Mouse (Mus musculus) cortical plate, adult 2 months (tissue): ENCODE measurements at regions not wholly inside any gene's neighbourhood (a gene's known extent, or its start where the extent isn't known, plus 50 kb on each side); places are given as distances from the start of the nearest gene placed in this dataset.

Experiments used
- H3K27ac ChIP-seq: fragments of 200-500 bp; 2 replicates; pipeline ENCODE4 v1.5.1; 2012; ENCODE audit warnings: low read length, control low read depth, inconsistent platforms; ENCODE audit not compliant: insufficient read depth
- H3K4me1 ChIP-seq: fragments of 200-500 bp; 2 replicates; pipeline ENCODE4 v1.6.1; 2011; ENCODE audit warnings: low read length; ENCODE audit not compliant: control insufficient read depth, insufficient read depth
- H3K4me3 ChIP-seq: fragments of 200-500 bp; 2 replicates; pipeline ENCODE4 v1.5.1; 2011; ENCODE audit warnings: mild to moderate bottlenecking, low read length, control low read depth; ENCODE audit not compliant: insufficient read depth
- CTCF ChIP-seq: fragments of 200-500 bp; IDR thresholded peaks from 2 replicates; pipeline ENCODE4 v1.5.1; 2011; ENCODE audit warnings: mild to moderate bottlenecking, control low read depth, low read length; ENCODE audit not compliant: insufficient read depth; ENCODE audit errors: extremely low read depth
- POLR2A ChIP-seq: fragments of 200-500 bp; IDR thresholded peaks from 2 replicates; pipeline ENCODE4 v1.6.1; 2011; ENCODE audit warnings: mild to moderate bottlenecking, low read length, control low read depth; ENCODE audit not compliant: insufficient read depth; ENCODE audit errors: extremely low read depth

- Histone ChIP-seq H3K27ac (no peak overlapping the region), H3K4me3 (no peak overlapping the region), H3K4me1 (peaks cover 3% of the 10 kb centered on the region; the same call in 1 of the 2 replicates)
- TF ChIP-seq POLR2A, result no peak
- TF ChIP-seq CTCF, result no peak
These were observed 114.1 kb upstream of the 9330182O14Rik start for GRCm38 (mm10) chr15:40020097-40020496.

DNA sequence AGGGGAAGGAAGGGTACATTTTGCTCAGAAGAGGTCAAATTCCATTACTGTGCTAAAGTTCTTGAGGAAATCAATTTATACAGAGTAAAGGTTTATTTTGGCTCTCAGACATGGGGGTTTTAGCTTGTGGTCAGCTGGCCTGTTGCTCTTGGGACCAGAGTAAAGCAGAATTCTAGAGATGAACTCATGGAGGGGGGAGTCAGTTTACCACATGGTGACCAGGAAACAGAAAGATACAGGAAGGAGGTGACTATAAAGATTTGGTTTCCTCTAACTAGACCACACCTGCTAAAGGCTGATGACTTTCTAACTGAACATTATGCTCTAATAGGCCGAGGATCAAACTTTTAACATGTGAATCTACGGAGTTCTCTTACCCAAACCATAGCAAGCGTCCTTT, 113.5 kb upstream of the 9330182O14Rik start:
- H3K4me1 ChIP-seq, result peaks cover 3% of the 10 kb centered on the region; the same call in 1 of the 2 replicates
- H3K4me3 ChIP-seq, result no peak overlapping the region
- TF ChIP-seq CTCF, result no peak
- no peak for TF ChIP-seq POLR2A
- H3K27ac ChIP-seq, result no peak overlapping the region

GRCm38 (mm10) chr15:40023195-40023594, 111.0 kb upstream of the 9330182O14Rik start:
- H3K4me3 ChIP-seq, result no peak overlapping the region
- H3K4me1 ChIP-seq, result peaks cover under 1% of the 10 kb centered on the region; the same call in 1 of the 2 replicates
- TF ChIP-seq CTCF, result no peak
- TF ChIP-seq POLR2A, result no peak
- H3K27ac ChIP-seq, result no peak overlapping the region

DNA sequence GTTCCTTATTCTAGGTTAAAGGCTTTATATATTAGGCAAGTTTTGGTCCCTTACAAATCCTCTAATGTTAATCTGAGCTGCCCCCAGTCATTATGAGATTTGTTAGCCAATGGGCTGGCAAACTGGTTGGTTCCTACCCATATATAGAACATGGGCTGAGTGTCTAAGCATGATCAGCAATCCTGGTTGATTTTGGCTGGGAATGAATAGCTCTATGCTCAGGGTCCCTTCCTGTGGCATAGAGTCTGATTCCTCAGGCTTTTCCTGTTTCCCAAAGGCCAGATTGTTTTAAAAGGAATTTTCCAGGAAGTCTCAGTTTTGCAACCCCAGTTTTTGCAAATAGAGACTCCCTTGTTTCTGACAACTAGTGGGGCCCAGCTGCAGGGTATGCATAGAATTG, 102.1 kb upstream of the 9330182O14Rik start:
- H3K4me3 ChIP-seq, result no peak overlapping the region
- TF ChIP-seq POLR2A (no peak), CTCF (no peak)
- no peaks in the 10 kb centered on the region for H3K4me1 ChIP-seq

GRCm38 (mm10) chr15:40036181-40036580, 98.0 kb upstream of the 9330182O14Rik start:
- Histone ChIP-seq H3K27ac (no peak overlapping the region), H3K4me3 (no peak overlapping the region), H3K4me1 (no peaks in the 10 kb centered on the region)
- no peak for TF ChIP-seq POLR2A

More for the DNA sequence above, 102.1 kb upstream of the 9330182O14Rik start:
- H3K27ac ChIP-seq, result no peak overlapping the region

- TF ChIP-seq CTCF (no peak), POLR2A (no peak)
- no peak overlapping the region for H3K4me3 ChIP-seq
- H3K27ac ChIP-seq, result no peak overlapping the region
- H3K4me1 ChIP-seq, result no peaks in the 10 kb centered on the region
These were observed 96.9 kb upstream of the 9330182O14Rik start for GRCm38 (mm10) chr15:40037266-40037665.

DNA sequence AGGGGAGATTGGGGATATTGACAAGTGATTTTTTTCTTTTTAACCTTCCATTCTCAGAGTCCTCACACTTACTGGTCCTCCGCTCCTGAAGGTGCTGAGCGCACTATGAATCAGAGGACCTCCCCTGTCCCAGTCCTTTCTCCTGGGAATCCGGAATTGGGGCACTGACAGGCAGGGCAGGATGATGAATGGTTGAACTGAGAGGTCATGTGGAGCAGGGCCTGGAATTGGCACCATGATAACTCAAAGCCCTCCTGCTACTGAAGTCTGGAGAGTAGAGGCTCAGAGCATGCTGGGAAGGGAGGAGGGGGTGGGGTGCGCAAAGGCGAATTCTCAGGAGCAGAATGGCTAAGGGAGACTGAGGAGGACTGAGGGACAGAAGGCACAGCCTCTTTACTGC, 87.9 kb upstream of the 9330182O14Rik start:
- H3K27ac ChIP-seq, result no peak overlapping the region
- no peak overlapping the region for H3K4me3 ChIP-seq
- no peaks in the 10 kb centered on the region for H3K4me1 ChIP-seq
- TF ChIP-seq POLR2A (no peak), CTCF (no peak)

DNA sequence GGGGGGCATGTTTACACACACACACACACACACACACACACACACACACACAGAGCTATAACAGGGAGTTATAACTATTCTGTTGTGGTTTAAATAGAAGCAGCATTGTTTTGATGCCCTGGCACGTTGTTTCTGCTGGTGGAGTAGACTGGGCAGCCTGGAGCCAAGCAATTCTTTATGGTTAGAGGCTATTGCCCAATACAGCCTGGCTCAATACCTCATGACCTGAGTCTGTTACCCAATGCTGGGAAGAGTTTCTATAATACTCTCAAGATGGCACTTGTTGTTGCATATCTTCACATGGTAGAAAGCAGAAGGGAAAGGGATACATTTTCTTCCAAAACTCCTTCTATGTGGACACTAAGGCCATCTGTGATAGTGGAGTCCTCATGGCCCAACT, 87.1 kb upstream of the 9330182O14Rik start:
- Histone ChIP-seq H3K27ac (no peak overlapping the region), H3K4me3 (no peak overlapping the region), H3K4me1 (no peaks in the 10 kb centered on the region)
- TF ChIP-seq POLR2A, result no peak

- Histone ChIP-seq H3K4me1 (no peaks in the 10 kb centered on the region), H3K27ac (no peak overlapping the region), H3K4me3 (no peak overlapping the region)
- TF ChIP-seq POLR2A, result no peak
- no peak for TF ChIP-seq CTCF
These were observed 66.1 kb upstream of the 9330182O14Rik start for GRCm38 (mm10) chr15:40068051-40068450.

DNA sequence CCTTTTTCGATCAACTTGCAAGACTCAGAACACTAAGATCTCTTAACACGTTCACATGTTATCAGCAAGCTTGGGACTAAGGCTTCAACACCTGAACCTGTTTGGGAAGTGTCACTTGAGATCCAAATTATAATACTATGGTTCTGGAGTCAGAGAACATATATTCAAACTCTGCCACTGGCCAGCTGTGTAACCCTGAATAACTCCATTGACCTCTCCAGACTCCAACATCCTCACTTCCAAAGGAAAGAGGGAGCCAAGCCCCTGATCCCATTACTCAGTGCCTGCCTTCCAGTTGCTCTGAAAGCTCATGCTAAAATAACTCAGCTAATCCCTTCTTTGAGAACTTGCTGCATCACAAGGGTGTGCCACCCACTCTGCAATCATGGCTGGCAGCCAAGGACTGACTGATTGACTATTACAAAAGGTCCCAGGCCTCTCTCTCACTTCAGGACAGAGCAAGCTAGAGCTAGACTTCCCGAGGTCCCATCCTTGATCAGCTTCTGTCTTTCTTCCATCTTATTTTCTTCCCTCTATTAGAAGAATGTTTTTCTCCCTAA, 58.8 kb upstream of the 9330182O14Rik start:
- TF ChIP-seq POLR2A, result no peak
- TF ChIP-seq CTCF, result no peak
- H3K27ac ChIP-seq, result no peak overlapping the region
- H3K4me1 ChIP-seq, result 0 out of 2 replicates have a peak, but pooled peaks cover 1% of the 10 kb centered on the region
- H3K4me3 ChIP-seq, result no peak overlapping the region
